Mouse (Mus musculus) myocyte (in vitro differentiated cells): ENCODE data around the gene Ankrd26.
"Not testable (repeated sequence)": the region's sequence is repeated elsewhere in the genome, so short reads cannot be mapped to it uniquely, and the experiment has no call there.

Experiments used
- CEBPB ChIP-seq: IDR thresholded peaks from 2 replicates; pipeline ENCODE4 v1.6.1; 2011; ENCODE audit warnings: mild to moderate bottlenecking, moderate library complexity; ENCODE audit not compliant: poor library complexity, insufficient read depth, severe bottlenecking
- E2F4 ChIP-seq: IDR thresholded peaks from one replicate; pipeline ENCODE4 v1.6.1; 2011; ENCODE audit warnings: mild to moderate bottlenecking, control low read depth, moderate library complexity; ENCODE audit not compliant: insufficient read depth
- MYOG ChIP-seq, 3 experiments: IDR thresholded peaks; one replicate each; pipeline ENCODE4 v1.6.1; 2011; ENCODE audit warnings: control low read depth in 2 of 3, low read depth in 2 of 3, mild to moderate bottlenecking in 2 of 3; ENCODE audit not compliant: insufficient read length in 2 of 3, control insufficient read depth in 1 of 3, insufficient read depth in 1 of 3
- POLR2A ChIP-seq: IDR thresholded peaks from one replicate; pipeline ENCODE4 v1.6.1; 2011; ENCODE audit warnings: low read depth, mild to moderate bottlenecking, control low read depth, moderate library complexity; ENCODE audit not compliant: insufficient read length
- POLR2AphosphoS2 ChIP-seq: IDR thresholded peaks from one replicate; pipeline ENCODE4 v1.6.1; 2011; ENCODE audit warnings: low read depth, control low read depth; ENCODE audit not compliant: insufficient read length
- TCF12 ChIP-seq: IDR thresholded peaks from one replicate; pipeline ENCODE4 v1.6.1; 2011; ENCODE audit warnings: mild to moderate bottlenecking, control low read depth; ENCODE audit not compliant: poor library complexity, insufficient read depth, severe bottlenecking
- TCF3 ChIP-seq: IDR thresholded peaks from one replicate; pipeline ENCODE4 v1.6.1; 2011; ENCODE audit warnings: low read depth, control low read depth; ENCODE audit not compliant: insufficient read length
- USF1 ChIP-seq: IDR thresholded peaks from one replicate; pipeline ENCODE4 v1.6.1; 2011; ENCODE audit warnings: low read depth, mild to moderate bottlenecking, control low read depth, moderate library complexity

- TF ChIP-seq POLR2AphosphoS2; TCF12; POLR2A; MYOG (IDR thresholded peaks at IDR 0.05; ENCODE audit: control insufficient read depth in 1 of 3, insufficient read depth in 1 of 3, insufficient read length in 2 of 3, low read depth in 2 of 3); USF1; CEBPB; E2F4; TCF3: not testable (repeated sequence)
Observed at GRCm38 (mm10) chr6:118578741-118579140, 16.7 kb upstream of the Ankrd26 start.
